ENCODE assay signal across 10 mouse cellular contexts in genomic region chr2:93262291-93263285, GRCm38 (mm10).
DNase-seq lines count a peak whose midpoint lies in the region; ATAC-seq and TF ChIP-seq lines count a peak whose summit lies in the region.
"Had no signal": no experiment of that assay in that cellular context is flagged by ENCODE, and none has a peak within 500 bp of the region (broad histone marks: within the 10 kb centered on the region; RNA-seq: fewer than 3 reads in every experiment).

No protein-coding gene starts in this region.

- H3K36me3 ChIP-seq in lung, embryonic 16.5 days (ENCODE audit: control insufficient read depth, insufficient read depth, low read length), result no peaks in the 10 kb centered on the region
- no peaks in the 10 kb centered on the region for H3K36me3 ChIP-seq in lung, postnatal 0 days (ENCODE audit: insufficient read depth, low read length)
- H3K36me3 ChIP-seq in intestine, embryonic 15.5 days, result no peaks in the 10 kb centered on the region
- H3K36me3 ChIP-seq in thymus, adult 2 months (ENCODE audit: control insufficient read depth, insufficient read depth, low read length), result no peaks in the 10 kb centered on the region

- H3K9me3 ChIP-seq in lung, embryonic 16.5 days (ENCODE audit: control insufficient read depth, low read length), result no peaks in the 10 kb centered on the region
- H3K9me3 ChIP-seq in lung, postnatal 0 days (ENCODE audit: low read length), result no peaks in the 10 kb centered on the region
- no peaks in the 10 kb centered on the region for H3K9me3 ChIP-seq in intestine, embryonic 15.5 days

- 43% methylated on average over 5 of the region's 5 CpGs for WGBS in lung, embryonic 16.5 days
- 32% methylated on average over 5 of the region's 5 CpGs for WGBS in lung, postnatal 0 days
- 54% methylated on average over 5 of the region's 5 CpGs for WGBS in intestine, embryonic 15.5 days
- 78% methylated on average over 5 of the region's 5 CpGs for WGBS in thymus, adult 2 months

- no peak for DNase-seq in lung, postnatal 0 days (ENCODE audit: low spot score)
- DNase-seq in heart, adult 18-20 months, result peak; percentile 78 to 83
- peak; percentile 40 for DNase-seq in lung, postnatal 14 days
- DNase-seq in thymus, adult 2 months, result no peak
- DNase-seq in layer of hippocampus, adult 2 months (ENCODE audit: low spot score in 2 of 2), result no peak
- DNase-seq: cerebellum, adult 11-12 months; thymus, postnatal 25 days had no signal

- TF ChIP-seq POLR2A in thymus, adult 2 months (IDR thresholded peaks at IDR 0.05; ENCODE audit: control insufficient read depth, extremely low read depth, insufficient read depth, low read length, poor library complexity), result no peak

- no peak overlapping the region for H3K9ac ChIP-seq in lung, embryonic 16.5 days (ENCODE audit: low read length)
- H3K9ac ChIP-seq in lung, postnatal 0 days (replicated peaks; ENCODE audit: low read depth), result no peak overlapping the region
- H3K9ac ChIP-seq in intestine, embryonic 15.5 days, result no peak overlapping the region

- H3K27ac ChIP-seq in lung, embryonic 16.5 days (ENCODE audit: low read length), result peak overlapping the region; percentile 26
- H3K27ac ChIP-seq in lung, postnatal 0 days (ENCODE audit: low read length), result no peak overlapping the region
- H3K27ac ChIP-seq in intestine, embryonic 15.5 days, result 0 out of 2 replicates have a peak overlapping the region, but pooled peaks have one; percentile 33
- H3K27ac ChIP-seq in thymus, adult 2 months (ENCODE audit: control insufficient read depth, insufficient read depth, low read length), result no peak overlapping the region
- H3K27ac ChIP-seq in layer of hippocampus, adult 2 months, result no peak overlapping the region

- H3K4me2 ChIP-seq in lung, embryonic 16.5 days (ENCODE audit: low read depth, low read length), result no peak overlapping the region
- no peak overlapping the region for H3K4me2 ChIP-seq in lung, postnatal 0 days (replicated peaks; ENCODE audit: low read depth, low read length)
- H3K4me2 ChIP-seq in intestine, embryonic 15.5 days (replicated peaks), result no peak overlapping the region; the same call in 1 of the 2 replicates

- TF ChIP-seq EP300 in lung, postnatal 0 days (IDR thresholded peaks at IDR 0.05), result no peak

- peaks cover 25% of the 10 kb centered on the region for H3K4me1 ChIP-seq in lung, embryonic 16.5 days (replicated peaks; ENCODE audit: control insufficient read depth, insufficient read depth, low read length)
- H3K4me1 ChIP-seq in lung, postnatal 0 days (ENCODE audit: insufficient read depth, low read depth, low read length), result peaks cover 4% of the 10 kb centered on the region; the same call in 1 of the 2 replicates
- H3K4me1 ChIP-seq in intestine, embryonic 15.5 days (replicated peaks), result peaks cover 36% of the 10 kb centered on the region
- no peaks in the 10 kb centered on the region for H3K4me1 ChIP-seq in thymus, adult 2 months (replicated peaks; ENCODE audit: control insufficient read depth, insufficient read depth, low read length)

- ATAC-seq in lung, embryonic 16.5 days (ENCODE audit: low read depth), result no peak
- no peak for ATAC-seq in lung, postnatal 0 days
- peak; percentile 2; the same call in 1 of the 2 replicates for ATAC-seq in intestine, embryonic 15.5 days
- ATAC-seq: Patski had no signal

- H3K27me3 ChIP-seq in lung, embryonic 16.5 days (ENCODE audit: control insufficient read depth, insufficient read depth, low read depth, low read length), result no peaks in the 10 kb centered on the region
- H3K27me3 ChIP-seq in lung, postnatal 0 days (replicated peaks; ENCODE audit: insufficient read depth, low read length), result no peaks in the 10 kb centered on the region
- H3K27me3 ChIP-seq in intestine, embryonic 15.5 days (replicated peaks), result no peaks in the 10 kb centered on the region
- H3K27me3 ChIP-seq in thymus, adult 2 months (ENCODE audit: control insufficient read depth, insufficient read depth, low read length), result no peaks in the 10 kb centered on the region
- H3K27me3 ChIP-seq: Patski had no signal

- no peak overlapping the region for H3K4me3 ChIP-seq in lung, embryonic 16.5 days (ENCODE audit: low read length)
- no peak overlapping the region for H3K4me3 ChIP-seq in lung, postnatal 0 days (ENCODE audit: low read depth, low read length)
- H3K4me3 ChIP-seq in intestine, embryonic 15.5 days (replicated peaks), result no peak overlapping the region
- H3K4me3 ChIP-seq in thymus, adult 2 months (ENCODE audit: control insufficient read depth, insufficient read depth, low read length), result no peak overlapping the region
- no peak overlapping the region for H3K4me3 ChIP-seq in layer of hippocampus, adult 2 months

- no peak for TF ChIP-seq CTCF in lung, postnatal 0 days (IDR thresholded peaks at IDR 0.05)
- no peak for TF ChIP-seq CTCF in thymus, adult 2 months (IDR thresholded peaks at IDR 0.05; ENCODE audit: borderline replicate concordance, control insufficient read depth, extremely low read depth, insufficient read depth, low read length, poor library complexity)
- TF ChIP-seq CTCF in layer of hippocampus, adult 2 months (conservative IDR thresholded peaks at IDR 0.05), result no peak

Comparison
In these comparisons a context has a peak if more than half of its experiments do, and no peak if none do; other contexts are left out.
1. H3K27ac ChIP-seq: peak in lung, embryonic 16.5 days (single experiment) and intestine, embryonic 15.5 days (single experiment); none in lung, postnatal 0 days (single experiment), thymus, adult 2 months (single experiment) and layer of hippocampus, adult 2 months (single experiment).
2. DNase-seq: peak in heart, adult 18-20 months (2 of 2) and lung, postnatal 14 days (single experiment); none in lung, postnatal 0 days (single experiment), thymus, adult 2 months (single experiment) and layer of hippocampus, adult 2 months (0 of 2).